Mouse (Mus musculus): ENCODE measurements at regions not wholly inside any gene's neighbourhood (a gene's known extent, or its start where the extent isn't known, plus 50 kb on each side); places are given as distances from the start of the nearest gene placed in this dataset.

GRCm38 (mm10) chr3:149811036-149811435, 820.7 kb upstream of the Adgrl2 start:
- CTCF ChIA-PET, result no interaction called here

DNA sequence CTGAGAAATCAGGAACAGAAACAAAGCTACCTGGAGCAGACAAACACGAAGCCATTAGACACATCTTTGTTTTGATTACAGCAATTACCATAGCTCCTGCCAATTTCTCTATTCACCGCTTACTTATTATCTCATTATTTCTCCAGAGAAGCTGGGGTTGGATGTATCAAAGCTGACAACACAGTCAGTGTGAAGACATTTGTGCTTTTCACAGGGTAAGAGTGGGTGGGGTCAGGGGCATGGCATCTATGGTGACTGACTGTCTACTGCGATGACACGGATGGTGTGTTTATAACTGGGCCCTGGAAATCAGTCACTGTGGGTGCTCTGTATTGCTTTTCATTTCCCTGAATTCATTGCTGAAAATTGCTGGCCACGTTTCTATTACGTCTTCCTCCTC, 815.0 kb upstream of the Adgrl2 start:
- CTCF ChIA-PET, result no interaction called here

GRCm38 (mm10) chr3:149796123-149796522, 805.8 kb upstream of the Adgrl2 start:
- CTCF ChIA-PET, result no interaction called here

GRCm38 (mm10) chr3:149791593-149791992, 801.2 kb upstream of the Adgrl2 start:
- CTCF ChIA-PET, result no interaction called here

GRCm38 (mm10) chr3:149786096-149786495, 795.7 kb upstream of the Adgrl2 start:
- CTCF ChIA-PET, result no interaction called here

- CTCF ChIA-PET, result no interaction called here
These were observed 793.7 kb upstream of the Adgrl2 start for GRCm38 (mm10) chr3:149783903-149784608.

DNA sequence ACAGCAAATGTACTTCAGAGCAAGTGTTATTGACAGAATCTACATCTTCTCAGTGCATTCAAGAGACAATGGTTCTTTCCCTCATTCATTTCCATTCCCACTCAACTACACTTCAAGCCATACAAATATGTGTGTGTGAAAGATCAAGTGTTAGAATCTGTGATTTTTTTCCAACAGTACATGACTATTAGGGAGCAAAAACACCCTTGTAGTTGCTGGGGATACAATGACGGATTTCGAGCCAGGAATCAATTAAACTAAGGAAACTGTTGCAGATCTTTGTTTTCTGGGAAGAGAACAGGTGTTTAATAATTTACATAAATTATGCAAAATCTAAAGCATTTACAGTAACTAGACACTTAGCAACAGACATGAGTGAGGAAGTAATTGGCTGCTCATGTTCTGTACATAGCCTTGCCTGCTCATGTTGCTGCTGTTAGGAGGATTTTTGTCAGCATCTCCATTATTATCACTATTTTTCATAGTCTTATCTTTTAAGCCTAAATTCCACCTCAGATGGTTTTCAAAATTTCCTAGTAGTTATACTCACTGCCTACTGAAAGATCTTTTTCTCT, 777.6 kb upstream of the Adgrl2 start:
- CTCF ChIA-PET, result no interaction called here

GRCm38 (mm10) chr3:149761245-149761644, 770.9 kb upstream of the Adgrl2 start:
- CTCF ChIA-PET, result no interaction called here

- CTCF ChIA-PET, result no interaction called here
These were observed 767.7 kb upstream of the Adgrl2 start for GRCm38 (mm10) chr3:149757910-149758592.

GRCm38 (mm10) chr3:149736069-149736468, 745.7 kb upstream of the Adgrl2 start:
- CTCF ChIA-PET, result no interaction called here

DNA sequence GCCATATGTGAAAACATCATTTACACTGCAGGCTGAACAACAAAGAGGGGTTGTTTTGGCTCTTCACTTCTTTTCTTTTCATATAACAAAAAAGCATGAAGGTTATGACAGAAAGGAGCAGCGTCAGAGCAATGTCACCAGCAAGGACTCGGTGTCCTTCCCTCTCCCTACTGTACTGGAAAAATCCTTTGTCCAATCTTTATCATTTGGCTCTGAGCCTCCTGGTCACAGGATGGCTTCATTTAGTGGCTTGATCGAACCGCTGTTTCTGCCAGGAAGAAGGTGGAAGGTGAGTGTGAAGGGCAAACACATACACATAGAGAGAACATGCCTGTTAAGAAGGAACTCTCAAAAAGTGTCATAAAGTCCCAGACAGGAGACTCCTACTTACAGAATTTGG, 735.9 kb upstream of the Adgrl2 start:
- CTCF ChIA-PET, result no interaction called here

- CTCF ChIA-PET, result no interaction called here
These were observed 734.5 kb upstream of the Adgrl2 start for GRCm38 (mm10) chr3:149724879-149725278.

- CTCF ChIA-PET, result no interaction called here
These were observed 731.5 kb upstream of the Adgrl2 start for GRCm38 (mm10) chr3:149721832-149722231.

GRCm38 (mm10) chr3:149720306-149720705, 730.0 kb upstream of the Adgrl2 start:
- CTCF ChIA-PET, result no interaction called here

DNA sequence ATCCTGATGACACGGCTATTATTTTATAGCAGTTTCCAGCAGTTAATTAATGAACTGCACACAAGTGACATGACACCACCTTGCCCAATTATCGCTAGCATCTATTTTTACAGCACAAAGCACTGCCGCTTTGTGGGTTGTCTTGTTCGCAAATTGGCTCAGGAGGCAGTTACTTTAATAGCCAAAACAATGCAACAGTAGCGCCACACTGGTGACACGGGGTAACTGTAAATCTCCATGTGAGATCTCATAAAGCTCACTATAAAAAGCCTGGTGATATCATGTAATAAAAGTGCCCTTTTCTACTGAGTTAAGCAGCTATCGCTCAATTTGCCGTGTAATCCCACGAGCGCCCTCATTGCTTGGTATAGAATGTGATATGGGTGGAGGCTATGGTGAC, 715.4 kb upstream of the Adgrl2 start:
- CTCF ChIA-PET, result no interaction called here

GRCm38 (mm10) chr3:149705322-149705721, 715.0 kb upstream of the Adgrl2 start:
- CTCF ChIA-PET, result no interaction called here

- CTCF ChIA-PET, result no interaction called here
These were observed 714.1 kb upstream of the Adgrl2 start for GRCm38 (mm10) chr3:149704478-149704877.

DNA sequence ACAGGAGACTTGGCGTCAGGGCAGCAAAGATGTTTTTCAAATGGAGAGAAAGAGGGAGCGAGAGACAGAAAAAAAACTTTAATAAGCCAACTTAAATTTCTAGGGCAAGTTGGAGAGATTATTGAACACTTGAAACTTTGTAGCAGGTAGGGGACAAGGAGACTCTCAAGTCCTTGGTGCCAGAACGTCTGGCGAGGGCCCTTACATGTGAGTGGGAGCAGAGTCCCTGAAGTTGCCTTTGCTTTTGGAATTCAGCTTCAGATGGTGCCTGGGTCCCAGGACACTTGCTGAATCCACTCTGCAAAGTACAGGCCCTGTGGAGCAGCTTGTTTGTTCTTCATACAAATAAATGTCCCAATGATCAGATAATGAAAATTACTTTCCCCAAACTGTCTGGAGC, 693.2 kb upstream of the Adgrl2 start:
- CTCF ChIA-PET, result no interaction called here

- CTCF ChIA-PET, result interaction anchor here (0.7 kb wide), 1 partner anchor 1371 kb away, joined by 19 read pairs; no protein-coding TSS in a partner anchor
These were observed 691.9 kb upstream of the Adgrl2 start for GRCm38 (mm10) chr3:149682246-149682645.

GRCm38 (mm10) chr3:149673926-149674325, 683.6 kb upstream of the Adgrl2 start:
- CTCF ChIA-PET, result no interaction called here

DNA sequence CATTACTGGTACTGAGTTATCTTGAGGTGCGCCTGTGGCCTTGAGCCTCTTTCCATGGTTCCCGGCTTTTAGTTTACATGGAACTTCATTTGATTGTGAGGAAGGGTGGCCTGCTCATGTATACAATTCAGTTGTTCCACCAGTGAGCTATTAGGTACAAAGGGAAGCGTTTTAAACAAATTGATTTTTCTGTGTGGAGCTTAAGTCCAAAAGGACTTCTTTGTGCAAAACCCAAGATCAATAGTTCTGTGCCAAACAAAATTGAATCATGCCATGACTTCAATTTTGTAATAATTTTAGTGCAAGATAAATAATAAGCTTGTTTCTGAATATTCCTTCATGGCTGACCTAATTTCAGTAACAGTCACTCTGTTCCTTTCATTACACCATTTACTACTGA, 674.3 kb upstream of the Adgrl2 start:
- CTCF ChIA-PET, result no interaction called here

DNA sequence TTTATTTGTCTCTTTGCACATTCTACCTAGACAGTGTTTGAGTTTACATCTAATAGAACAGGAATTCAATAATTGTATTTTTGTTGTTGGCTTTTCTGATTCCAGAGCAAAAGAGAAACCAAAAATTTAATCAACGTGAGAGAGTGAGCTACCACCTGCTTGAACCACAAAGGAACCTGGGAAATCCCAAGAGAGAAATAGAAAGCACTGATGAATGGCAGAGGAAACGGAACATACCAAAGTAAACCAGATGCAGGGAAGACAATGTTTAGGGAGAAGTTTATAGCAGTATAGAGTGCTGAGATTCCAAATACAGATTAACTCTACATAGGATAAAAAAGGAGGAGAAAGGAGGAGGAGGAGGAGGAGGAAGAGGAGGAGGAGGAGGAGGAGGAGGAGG, 648.0 kb upstream of the Adgrl2 start:
- CTCF ChIA-PET, result no interaction called here

DNA sequence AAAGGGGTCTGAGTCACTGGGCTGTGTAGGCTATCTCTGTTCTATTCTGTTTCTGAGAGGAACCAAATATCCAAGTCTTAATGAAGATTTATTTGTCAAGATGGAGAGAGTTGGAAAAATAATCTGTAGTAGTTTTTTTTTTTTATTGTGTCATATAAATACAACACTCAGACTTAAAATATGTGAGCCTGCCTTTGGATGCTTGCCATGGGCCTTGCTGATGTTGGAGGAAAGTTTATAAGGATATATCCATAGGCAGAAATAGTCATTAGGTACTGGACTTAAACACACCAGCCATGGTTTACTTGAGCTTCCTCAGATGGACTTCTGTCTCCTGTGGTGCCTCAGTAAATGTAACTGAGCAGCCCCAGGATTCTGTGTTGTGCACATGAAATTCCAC, 635.8 kb upstream of the Adgrl2 start:
- CTCF ChIA-PET, result no interaction called here

DNA sequence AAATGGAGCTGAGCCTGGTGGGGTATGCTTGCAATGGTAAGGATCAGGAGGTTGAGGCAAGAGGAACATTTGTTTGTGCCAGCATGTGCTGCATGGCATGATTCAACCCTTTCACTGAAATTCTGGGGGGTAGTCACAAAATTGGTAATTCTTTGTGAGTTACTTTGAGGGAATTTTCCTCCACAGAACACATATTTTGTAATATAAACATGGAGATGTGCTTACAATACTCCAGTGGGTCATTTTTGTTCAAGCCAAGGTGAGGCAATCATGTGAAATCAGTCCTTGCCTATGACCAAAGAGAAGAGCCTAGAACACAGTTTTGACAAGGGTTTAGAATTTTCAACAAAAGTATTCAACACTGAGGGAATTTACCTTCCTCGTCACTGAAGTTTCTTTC, 635.1 kb upstream of the Adgrl2 start:
- CTCF ChIA-PET, result no interaction called here

Data from spleen, embryonic (tissue).